Mouse (Mus musculus) adrenal gland, adult 18-20 months (tissue): Measurements from ENCODE around the gene Itln1. TPM values are rescaled to one million over a fixed set of nuclear protein-coding genes. Genes with fewer than 3 reads are reported as not detected.
A peak's percentile ranks its signal among the peaks of the same experiment; 100 is the strongest.

ENCODE experiments used
- DNase-seq, 2 experiments: peaks; one replicate each; pipeline ENCODE4 v3.0.0; 2021 to 2022; ENCODE audit warnings: low spot score in 2 of 2
- long read RNA-seq, 2 experiments: library from polyadenylated mRNA; stranded (forward); transcript quantifications; one replicate each; pipeline ENCODE4 v2.0.0; 2021
- total RNA-seq, 2 experiments: library from RNA; stranded (reverse); gene quantifications; 1 replicate in 1 of 2; 2 replicates in 1 of 2; pipeline ENCODE4 v1.2.3; 2021

Itln1 gene
- not detected for total RNA-seq
- long read RNA-seq, experiment 1, result 0 reads
- long read RNA-seq, experiment 2, result 0 reads

DNA sequence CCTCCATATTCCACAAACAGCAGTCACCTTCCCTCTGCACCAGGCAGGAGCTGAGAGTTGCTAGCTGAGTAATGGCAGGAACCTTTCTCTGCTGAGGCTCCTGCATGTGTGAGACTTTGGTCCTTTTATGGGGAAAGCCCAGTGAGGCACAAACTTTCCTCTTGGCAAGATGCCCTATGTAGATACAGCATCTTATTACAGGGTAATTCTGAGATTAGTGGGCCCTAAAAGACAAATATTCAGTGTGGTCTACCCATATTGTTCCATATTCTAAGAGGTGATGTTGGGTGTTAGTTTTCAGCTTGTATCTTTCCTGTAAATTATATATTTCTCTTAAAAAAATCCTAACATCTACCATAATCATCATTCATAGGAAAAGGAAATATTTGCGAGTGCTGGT is at the start of gene Itln1:
Gene Itln1 (minus strand): TSS at position 101 of the 400 bp plus-strand sequence.
- DNase-seq, result no peak

DNA sequence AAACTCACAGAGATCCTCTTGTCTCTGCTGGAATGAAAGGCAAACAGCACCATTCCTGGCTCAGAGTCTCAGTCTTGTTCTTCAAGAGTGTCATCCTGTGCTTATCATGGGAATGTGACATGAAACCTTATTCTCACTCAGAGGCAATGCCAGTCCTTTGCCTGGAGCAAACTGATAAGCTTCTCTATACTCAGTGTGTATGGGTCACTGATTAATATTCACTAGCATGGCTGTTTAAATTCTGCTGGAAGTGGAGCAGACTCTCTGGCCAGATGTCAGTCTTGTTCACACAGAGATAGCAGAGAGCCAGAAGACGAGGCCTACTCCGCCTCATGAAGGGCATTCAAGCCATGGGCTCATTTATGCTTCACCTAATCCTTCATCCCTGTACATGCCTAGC is 49.5 kb upstream of the Itln1 start:
- no peak for DNase-seq

DNA sequence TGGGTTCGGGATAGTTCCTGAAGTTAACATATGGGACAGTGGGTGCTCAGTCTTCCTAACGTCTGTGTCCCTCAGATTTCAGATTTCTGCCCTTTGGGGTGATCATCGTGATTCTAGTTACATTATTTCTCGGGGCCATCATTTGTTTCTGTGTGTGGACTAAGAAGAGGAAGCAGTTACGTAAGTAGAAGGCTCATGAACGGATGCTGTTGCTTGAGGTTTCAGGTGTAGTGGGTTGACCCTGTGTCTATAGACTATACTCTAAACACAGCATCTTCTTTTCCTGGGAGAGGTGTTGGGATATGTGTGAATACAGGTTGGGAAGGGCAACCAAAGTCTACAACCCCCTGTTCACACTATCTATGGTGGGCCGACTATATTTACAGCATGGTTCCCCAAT is 42.1 kb upstream of the Itln1 start:
- DNase-seq, result no peak

DNA sequence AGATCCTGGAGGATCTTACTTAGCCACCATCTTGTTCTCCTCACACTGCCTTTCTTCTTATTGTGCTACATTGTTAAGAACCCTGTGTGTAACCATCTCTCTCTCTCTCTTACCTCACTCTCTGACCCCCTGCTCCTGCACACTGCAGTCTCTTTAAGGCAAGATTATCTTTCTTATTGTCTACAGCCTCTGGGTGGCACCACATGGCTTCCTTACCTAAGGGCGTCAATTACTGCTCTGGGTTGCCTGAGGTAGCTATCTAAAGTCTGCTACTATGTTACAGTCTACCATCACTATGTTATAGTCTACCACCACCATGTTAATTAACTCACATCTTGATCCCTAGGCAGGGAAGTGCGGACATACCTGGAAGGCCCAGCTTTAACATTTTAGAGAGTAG is 33.3 kb upstream of the Itln1 start:
- DNase-seq, result no peak

DNA sequence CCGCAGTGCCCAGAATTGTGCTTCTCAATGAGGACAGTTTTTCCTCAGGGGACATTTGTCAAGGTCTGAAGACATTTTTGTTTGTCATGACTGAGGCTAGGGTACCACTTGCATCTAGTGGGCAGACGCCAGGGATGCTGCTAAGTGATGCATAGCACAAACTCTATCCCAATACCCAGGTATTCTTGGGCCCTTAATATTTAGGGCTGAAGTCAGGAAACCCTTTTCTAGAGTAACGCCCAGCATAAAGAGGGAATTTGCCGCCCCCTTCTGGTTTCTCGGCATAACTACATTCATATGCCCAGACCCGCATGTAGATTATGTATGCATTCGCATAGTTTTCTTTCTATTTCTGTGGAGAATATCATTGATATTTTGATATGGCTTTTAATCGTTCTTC is 31.7 kb upstream of the Itln1 start:
- DNase-seq, result peak; percentile 56

DNA sequence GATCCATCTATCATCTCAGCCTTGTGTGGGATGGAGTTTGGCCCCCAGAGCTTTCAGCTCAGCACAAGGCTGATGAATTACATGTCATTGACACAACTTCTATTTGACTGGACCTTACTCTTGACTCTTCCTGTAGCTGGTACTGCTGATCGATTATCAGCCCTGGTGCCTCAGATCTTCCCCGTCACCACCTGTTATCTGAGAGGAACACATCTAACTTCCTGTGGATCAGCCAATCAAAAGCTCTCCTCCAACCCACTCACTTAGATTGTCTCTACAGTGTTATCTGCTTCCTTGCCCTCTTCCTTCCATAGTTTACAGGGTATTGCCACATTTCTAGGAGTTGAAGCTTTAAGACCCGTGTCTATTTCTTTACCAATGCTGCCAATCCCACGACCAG is 30.8 kb upstream of the Itln1 start:
- DNase-seq, result no peak

DNA sequence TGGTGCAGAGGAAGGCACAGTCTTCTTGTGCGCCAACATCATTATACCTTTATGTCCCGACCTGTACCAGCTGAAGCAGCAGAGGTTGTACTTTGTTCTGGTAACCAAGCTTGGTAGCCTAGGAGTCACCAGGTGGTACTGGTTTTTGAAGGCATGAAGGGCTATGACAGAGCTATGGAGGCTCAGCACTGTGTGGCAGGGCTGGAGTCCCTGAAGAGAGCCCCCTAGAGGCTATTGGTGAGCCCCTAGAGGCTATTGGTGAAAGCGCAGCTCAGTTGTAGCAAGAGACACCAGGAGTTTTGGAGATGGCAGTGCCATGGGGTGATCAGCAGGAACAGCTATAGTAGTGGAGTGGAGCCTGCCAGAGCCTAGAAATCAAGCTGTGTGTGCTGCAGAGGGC is 29.2 kb upstream of the Itln1 start:
- DNase-seq, result no peak

DNA sequence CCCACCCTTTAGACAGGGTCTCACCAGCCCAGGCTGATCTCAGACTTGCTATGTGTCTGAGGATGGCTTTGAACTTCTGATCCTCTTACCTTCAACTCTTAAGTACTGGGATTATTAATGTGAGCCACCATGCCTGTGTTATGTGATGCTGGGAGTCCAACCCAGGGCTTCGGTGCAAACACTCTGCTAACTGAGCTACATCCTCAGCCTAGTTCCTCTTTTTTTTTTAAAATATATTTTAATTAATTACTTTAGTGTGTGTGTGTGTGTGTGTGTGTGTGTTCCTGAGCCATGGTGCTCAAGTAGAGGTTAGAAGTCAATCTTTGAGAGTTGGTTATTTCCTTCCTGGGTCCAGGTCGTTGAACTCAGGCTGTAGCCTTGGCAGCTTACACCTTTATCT is 27.9 kb upstream of the Itln1 start:
- DNase-seq, result no peak

DNA sequence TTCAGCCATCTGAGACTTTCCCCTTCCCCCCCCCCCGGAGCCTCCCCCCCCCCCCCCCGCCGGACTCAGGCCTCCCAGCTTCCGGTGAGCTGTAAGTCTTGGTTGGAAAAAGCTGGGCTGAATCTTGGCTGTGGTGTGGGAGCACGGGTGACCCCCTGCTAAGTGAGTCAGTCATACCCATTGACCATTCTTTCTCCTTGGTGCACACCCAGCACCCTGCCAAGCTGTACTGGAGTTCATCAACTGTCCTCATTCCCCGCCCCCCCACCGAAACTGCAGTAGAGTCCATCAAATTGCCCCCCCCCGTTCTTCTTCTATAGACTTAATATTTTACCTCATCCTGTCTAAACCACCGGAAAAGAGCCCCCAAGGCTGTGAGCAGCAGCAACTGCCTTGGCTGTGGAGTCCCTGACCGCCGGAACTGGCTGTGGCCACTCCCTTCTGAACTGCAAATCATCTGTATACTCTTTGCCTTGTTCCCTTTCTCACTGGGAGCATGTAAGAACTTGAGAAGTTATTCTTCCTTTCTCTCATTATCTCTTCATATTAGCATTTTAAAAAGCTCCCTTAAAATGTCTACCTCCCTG is 26.6 kb upstream of the Itln1 start:
- no peak for DNase-seq

DNA sequence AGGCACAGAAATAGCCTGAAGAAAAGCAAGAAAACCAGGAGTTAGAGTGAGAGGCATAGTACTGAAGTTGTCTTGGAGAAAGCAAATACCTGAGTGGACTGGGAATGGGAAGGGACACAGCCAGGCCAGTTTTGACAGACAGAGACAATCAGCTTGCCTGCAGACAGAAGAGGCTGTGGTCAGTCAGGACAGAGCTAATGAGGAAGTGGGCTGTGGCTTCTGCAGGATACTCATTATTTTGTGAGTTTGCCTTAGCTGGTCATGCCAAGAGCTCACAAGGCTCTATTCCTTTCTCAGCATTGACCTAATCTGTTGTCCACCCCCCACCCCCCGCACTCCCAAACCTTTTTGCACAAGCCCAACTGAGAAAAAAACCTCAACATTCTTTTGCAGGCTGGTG is 26.1 kb upstream of the Itln1 start:
- DNase-seq, result no peak

DNA sequence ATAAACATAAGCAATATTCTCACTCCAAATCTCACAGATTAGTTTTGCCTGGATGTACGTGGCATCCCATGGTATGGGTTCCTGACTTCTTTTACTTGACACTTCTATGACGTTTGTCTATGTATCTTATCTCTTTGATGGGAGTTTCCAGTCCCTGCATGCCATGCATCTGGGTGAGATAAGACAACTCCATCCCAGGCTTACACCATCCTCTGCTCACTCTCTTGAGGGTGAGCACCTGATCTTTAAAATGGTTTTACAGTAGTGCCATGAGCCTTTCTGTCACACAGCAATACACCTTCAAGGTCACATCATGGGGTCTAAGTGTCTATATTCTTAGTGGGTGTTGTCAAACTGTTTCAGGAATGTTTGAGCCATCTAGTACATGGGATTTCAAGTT is 25.2 kb upstream of the Itln1 start:
- DNase-seq, result no peak

DNA sequence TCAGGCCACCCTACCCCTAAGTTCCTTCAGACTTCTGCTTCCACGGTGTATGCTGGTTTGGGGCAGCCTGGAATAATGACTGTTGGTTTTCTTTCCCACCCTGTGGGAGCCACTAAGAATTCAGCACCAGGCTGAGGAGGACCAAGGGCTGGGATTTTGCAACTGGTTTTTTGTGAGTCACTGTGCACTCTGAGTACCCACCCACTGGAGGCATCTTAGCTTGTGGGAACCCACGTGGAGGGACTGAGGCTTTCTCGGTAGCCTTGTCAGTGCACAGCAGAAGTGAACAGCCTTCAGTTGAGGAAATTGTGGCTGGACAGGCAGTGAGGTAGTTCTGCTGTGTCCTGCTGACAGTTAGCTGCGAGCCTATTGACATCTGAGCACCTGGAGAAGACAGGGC is 23.8 kb upstream of the Itln1 start, which contains the start of gene Cd244a:
Gene Cd244a (plus strand): TSS at position 296 of the 400 bp plus-strand sequence.
- no peak for DNase-seq

DNA sequence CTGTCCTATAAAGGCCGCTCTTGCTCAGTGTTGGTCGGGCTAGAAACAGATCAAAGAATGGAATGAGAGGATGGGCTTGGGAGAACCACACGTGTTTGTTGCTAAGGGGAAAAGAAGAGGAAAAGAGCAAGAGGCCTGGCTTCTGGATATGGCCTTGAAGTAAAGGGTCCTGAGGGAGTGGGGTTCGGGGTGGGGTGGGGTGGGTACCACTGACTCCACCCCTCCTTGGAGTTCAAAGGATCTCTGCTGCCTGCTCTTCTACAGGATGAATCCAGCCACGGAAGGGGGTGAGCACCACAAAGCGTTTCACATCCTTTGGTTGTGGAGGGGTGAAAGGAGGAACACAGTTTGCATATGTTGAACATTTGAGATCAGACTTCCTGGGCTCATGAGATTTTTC is 23.3 kb upstream of the Itln1 start:
- DNase-seq, result no peak

DNA sequence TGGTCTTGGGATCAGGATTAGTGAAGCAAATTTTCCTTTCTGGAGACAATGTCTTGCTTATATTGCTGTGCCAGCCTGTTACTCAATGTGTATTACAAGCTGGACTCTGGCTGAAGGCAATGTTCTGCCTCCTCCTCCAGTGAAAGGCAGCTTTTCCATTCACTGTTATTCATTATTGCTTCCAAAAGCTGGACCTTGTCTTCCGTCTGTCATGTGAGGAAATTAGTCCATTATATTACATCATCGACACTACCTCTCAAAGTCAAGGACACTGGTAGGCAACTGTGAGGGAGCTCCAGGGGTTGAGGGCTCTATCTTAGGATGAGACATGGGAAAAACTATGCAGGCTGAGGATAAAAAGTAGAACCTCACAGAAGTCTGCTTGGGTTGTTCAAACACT is 21.3 kb upstream of the Itln1 start:
- DNase-seq, result no peak

DNA sequence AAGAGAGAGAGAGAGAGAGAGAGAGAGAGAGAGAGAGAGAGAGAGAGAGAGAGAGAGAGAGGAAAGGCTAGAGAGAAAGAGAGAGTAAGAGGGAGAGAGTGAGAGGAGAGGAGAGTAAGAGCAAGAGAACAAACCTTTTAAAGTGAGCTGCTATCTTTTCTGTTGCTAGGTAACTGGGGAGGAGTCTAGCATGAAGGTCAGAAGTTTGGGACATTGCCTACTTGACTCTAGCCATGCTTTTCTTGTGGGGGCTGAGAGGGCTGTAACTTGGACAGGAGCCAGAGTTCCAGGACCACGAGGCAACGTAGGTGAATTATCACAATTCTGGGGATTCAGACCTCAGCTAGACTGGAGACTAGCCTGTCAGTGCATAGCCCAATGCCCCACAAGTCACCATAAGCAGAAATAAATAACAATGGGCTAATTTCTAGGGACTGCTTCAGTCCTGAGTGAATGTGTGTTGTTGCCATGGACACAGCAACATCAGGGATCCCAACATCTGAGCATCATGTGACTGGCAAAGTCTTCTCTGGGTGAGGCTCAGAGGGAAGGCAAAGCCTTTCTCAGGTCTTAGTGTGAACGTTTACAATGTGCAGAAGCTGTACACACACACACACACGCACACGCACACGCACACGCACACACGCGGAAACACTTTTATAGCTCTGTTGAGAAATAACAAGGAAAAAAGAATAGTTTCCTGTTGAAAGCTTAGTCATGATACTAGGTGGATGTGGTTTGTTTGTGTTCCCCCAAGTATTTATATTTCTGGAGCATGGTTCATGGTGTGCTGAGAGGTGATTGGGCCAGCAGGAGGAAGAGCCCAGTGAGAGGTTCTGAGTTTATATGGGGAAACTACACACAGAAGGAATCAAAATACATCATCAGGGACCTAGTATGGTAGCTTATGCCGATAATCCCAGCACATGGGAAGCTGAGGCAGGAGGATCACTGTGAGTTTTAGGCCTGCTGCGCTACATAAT is 18.6 kb upstream of the Itln1 start:
- DNase-seq, result no peak

DNA sequence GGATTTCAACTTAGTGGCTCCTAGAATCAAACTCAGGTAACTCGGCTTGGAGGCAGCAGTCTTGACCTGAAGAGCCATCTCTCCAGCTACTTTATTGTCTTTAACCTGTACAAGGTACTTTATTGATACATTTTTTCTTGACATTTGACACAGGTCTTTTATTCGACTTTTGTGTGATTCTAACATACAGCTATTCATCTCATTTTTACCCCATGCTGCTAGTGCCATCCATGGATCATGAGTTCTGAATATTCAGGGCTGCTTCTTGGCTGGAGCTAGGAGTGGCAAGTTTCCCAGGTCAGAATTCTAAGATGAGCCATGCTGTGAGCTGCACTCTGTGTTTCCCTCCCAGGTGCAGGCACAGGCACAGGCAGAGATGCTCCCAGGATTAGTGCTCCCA is 17.1 kb upstream of the Itln1 start:
- no peak for DNase-seq

DNA sequence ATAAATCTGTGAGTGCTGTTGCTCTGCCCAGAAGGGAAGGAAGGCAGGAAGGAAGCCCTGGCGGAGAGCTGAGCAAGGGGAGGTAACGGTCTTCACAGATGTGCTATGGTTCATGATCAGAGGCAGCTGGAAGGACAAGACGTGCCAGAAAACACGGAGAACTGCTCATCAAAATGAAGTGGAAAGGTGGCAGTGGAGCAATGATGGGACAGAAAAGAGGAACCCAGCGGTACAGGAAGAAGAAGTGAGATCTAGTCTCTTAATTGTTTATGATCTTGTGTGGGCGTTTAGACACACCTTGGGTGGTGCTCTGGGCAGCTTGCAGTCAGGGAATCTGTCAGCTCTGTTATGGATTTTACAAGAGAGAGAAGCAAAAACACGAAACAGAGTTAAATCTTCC is 16.2 kb upstream of the Itln1 start:
- DNase-seq, result no peak

DNA sequence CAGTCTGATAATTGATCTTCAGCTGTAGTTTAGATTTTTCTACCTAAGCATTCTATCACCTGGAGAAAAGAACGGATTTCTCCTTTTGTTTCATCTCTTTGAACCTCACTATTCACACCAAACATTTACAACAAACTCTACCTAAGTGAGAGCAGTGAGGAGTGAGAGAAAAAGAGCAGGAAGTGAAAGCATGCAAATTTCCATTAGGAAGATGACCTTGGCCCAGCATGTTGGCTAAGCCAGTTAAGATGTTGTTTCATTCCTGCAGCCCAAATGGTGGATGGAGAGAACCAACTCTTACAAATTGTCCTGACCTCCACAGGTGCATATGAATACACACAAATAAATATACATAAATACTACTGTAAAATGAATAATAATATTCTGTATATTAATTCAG is 5.6 kb upstream of the Itln1 start:
- DNase-seq, result no peak

DNA sequence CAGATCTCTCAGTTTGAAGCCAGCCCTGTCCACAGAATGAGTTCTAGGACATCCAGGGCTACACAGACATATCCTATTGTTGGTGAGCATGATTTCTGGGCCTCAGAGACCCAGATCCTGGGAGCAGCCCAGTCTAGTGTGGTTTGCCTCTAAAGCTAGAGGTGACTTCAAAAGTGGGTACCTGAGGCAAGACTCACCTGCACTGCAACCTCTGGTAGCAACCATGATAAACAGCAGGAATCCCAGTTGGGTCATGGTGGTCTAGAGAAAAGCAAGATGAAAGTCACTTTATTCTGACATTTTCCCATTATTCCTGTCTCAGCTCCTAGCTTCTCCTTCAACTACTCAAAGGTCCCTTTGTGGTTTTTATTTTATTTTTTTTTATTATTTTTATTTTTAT is 537 bp downstream of the Itln1 start:
- no peak for DNase-seq

DNA sequence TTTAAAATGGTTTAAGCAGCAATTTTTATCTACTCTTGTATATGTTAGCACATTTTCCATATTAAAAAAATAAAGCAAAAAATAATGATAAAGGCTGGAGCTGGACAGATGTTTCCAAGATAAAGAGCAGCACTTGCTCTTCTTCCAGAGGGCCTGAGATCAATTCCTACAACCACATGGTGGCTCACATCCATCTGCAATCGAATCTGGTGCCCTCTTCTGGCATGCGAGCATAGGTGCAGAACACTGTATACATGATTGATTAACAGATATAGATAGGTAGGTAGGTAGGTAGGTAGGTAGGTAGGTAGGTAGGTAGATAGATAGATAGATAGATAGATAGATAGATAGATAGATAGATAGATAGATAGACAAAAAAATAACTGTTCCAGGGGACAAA is 2.3 kb downstream of the Itln1 start:
- no peak for DNase-seq

DNA sequence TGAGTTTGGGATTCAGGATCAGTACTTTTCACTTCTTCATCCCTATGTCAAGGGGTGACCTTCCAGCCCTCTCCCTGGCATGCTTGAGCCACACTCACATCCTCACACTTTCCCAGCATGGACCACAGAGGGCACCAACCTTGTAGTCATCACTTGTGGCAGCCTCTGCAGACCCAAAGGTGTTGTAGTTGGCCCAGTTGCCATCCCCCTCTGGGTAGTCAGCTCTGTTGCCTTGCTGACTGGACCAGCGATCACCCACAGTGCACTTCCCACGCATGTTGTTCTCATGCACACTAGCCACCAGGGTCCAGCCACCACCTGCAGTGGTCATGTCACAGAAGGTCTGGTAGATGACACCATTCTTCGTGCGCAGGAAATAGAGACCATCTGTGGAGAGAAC is 3.7 kb downstream of the Itln1 start:
- no peak for DNase-seq

DNA sequence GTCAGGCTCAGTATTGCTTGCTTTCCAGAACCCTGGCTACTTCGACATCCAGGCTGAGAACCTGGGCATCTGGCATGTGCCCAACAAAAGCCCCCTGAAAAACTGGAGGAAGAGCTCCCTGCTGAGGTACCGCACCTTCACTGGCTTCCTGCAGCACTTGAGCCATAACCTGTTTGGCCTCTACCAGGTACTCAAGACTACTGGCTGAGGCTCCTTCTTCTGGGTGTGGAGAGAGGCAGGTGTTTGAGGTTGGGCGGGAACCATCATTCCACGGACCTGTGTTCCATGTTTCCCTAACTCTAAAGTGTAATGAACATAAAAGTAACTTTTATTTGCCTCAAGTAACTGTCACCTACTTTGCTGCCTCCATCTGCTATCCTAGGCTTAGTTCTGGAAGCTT is 19.5 kb downstream of the Itln1 start:
- no peak for DNase-seq

DNA sequence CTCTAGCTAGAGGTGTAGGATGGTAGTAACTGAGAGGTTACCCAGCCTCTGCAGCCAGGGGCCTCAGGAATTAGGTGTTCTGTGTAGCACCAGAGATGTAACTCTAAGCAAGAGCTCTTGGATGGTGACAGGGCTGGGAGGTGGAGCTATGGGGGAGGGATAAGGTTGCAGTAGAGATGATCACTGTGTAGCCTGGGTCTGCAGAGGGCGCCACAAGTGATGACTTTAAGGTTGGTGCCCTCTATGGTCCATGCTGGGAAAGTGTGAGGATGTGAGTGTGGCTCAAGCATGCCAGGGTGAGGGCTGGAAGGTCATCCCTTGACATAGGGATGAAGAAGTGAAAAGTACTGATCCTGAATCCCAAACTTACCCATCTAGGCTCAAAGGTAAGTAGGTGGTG is 20.1 kb downstream of the Itln1 start:
- DNase-seq, result no peak
